Mouse (Mus musculus): ENCODE data around the gene Ly6g5b.

Ly6g5b gene

DNA sequence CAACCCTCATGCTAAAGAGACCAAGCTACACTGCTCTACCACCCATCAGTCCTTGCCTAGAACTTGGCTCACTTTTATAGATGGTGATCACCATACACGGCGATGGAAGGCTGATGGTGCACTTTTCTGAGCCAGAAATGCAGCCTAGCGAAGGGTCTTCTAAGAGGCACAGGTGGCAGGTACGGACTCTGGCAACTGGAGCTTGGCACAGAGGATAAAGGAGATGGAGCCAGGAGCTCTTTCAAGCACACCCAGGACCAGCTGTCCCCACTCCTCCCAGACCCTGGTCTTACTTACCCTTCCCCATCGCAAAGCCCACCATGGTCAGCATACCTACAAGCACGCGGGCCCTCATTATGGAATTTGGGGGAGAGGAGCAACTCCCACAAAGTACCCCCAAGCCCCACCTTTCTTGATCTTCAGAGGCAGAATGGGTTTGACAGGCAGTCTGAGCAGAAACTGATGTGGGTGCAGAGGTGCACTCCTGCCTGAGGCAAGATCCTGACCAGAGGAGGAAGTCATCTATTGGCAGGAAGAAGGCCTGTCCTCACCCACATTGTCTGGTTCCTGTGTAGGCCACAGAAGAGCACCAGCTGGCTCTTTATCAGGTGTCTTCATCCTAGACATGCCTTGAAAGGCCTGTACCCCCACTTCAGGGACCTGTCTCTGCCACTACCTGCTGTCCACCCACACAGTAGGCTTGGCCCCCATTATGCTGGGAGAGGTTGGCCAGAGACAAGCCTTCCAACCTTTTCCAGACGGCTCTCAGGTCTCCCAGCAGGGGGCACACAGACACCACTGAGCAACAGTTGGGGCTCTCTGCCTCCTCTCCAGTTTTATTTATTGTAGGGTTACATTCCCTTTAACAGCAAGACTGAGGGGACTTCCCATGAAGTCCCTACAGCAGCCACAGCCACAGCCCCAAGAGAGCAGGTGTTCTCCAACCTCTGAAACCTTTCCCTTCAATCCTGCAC, at the start of gene Ly6g5b:
TSS of gene Ly6g5b (minus strand) at position 383 of the 974 bp plus-strand sequence.
- peak; percentile 57 to 66 for DNase-seq

DNA sequence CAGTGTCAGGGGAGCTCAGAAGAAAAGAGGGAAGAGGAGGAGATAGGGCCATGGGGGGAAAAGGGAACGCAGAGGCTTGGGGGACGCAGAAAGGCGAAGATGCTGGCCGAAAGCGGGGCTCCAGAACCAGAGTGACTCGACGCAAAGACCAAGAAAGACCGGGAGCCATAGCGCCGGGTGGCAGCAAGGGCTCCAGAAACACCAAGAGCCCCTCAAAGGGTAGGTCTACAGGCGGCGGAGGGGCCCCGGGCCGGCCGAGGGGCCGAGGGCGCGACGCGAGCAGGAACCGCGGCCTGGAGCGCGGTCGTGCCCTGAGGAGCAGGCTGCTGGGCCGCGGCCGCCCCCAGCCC, 49.0 kb upstream of the Ly6g5b start:
- DNase-seq = no peak

DNA sequence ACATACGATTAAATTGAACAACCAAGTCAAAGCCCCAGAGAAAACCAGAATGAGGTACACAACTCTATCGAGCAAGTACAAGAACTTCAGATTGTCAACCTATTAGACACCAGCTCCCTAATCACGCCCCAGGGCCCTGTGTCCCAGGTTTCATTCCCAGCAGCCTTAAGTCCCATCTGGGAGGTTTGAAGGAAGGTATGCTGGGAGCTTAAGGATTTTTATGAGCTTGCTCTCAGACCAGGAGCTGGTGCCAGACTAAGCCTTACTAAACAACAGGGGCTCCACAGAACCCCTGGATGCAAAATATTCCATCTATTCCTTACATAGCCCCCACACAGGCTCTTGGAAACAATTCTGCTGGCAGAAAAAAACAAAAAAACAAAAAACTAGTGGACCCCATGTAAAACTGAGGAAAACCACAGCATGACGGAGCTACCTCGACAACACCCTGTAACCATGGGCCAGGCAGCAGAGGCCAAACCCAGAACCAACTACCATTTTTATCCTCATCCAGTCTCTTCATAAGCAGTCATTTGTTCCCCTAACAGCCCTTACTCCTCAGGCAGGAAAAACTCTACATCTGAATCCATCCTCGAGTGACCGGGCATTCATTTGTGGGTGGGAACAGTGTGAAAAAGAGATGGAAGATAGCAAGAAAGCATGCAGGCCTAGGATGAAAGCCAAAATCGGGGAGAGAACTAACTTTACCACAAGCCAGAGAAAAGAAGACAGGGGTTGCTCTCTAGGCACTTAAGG, 48.3 kb upstream of the Ly6g5b start:
- DNase-seq = peak in 1 of 2 experiments; percentile 33

DNA sequence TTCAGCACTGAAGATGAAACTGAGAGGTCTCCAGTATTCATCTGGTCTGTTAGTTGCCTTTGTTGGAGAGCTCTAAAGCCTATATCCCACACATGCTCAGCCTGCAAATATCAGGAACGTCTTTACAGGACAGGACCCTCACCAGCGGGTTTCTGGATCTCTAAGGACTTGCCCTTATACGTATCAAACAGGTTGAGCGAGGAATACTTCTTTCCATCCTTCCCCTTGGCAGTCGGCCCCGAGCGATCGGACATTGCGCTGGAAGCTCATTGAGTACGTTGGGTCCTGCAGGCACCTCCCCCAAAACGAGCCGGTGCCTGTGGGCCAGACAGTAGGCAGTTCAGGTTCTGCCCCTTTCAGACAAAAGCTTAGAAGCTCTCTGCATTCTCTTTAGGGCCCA, 47.5 kb upstream of the Ly6g5b start:
- DNase-seq = peak; percentile 50 to 59

DNA sequence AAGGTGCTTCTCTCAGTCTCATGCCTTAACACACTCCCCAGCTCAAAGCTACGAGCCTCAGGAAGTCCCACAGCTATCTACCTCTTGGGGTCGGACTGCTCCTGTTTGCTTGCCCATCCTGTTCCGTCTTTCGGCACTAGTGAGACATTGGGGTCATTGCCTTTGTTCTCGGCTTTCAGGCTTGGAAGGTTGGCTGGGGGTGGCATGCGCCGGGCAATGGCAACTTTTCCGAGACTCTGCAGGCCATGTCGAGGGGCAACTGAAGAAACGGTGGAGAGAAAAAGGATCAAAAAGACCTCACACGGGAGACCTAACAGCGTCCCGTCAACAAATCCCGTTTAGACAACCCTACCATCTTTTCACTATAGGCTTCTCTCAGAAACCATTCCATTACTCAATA, 46.9 kb upstream of the Ly6g5b start:
- peak in 1 of 2 experiments; percentile 5 for DNase-seq

DNA sequence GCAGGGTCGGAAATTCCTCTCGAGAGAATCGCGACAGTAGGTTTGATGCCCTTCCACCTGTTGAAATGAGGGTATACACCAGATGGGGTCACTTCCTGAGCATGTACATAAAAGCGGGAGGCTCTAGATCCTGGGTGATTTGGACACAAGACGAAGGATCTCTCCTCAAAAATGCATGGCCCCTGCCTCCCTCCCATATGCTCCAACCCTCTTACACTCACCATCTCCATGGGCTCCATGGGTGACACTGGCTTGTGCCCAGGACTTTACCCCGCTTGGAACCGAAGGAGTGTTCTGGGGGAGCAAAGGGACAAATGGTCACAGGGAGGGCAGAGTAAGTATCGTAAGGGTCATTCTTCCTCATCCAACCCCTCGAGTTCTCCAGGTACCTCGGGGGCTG, 46.2 kb upstream of the Ly6g5b start:
- no peak for DNase-seq

DNA sequence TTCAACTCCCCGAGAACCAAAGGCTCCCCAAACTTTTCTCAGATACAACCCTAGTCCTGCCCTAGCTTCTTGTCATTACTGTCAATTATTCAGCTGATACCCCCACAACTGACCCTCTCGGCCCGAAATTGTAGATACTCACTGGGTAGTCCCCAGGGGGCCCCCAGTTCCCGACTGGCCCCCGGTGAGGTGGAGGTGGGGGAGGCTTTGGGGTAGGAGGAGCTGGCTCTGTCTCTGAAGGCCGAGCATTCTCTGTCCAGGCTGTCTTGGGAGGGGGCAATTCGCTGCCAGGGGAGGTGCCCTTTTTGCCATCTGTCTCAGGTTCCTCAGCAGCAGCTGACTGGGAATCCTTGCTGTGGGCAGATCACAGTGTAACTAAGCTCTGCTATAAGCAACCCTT, 44.4 kb upstream of the Ly6g5b start:
- no peak for DNase-seq

DNA sequence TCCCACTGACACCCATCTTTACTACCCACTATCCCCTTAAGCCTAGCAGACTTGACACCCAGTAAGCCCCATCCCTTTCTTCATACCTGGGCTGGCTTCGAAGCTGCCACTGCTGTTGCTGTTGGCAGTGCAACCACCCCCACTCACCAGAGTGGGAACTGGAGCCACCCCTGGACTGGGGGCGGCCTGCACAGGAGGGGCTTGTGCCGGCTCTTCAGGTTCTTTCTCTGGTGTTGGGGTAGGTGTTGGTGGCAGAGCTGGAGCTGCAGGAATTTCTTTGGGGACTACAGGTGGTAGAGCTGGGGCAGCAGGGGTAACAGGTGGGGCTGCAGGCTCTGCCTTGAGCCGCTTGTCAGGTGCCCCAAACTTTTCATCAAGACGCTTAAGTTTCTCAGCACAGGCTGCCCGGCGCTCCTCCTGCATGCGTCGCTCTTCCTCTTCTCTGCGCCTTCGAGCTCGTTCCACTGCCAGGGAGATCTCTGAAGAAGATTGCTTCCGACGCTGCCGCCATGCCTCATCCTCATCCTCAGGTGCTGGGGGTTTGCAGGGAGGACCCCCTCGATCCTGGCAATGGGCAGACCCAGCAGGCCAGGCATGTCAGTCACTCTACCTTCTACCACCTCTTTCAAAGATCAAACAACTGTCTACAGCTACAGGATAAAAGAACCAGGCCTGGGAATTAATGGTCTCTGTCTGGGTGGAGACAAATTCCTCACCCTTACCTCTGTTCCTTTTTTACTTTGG, 43.8 kb upstream of the Ly6g5b start:
- DNase-seq = no peak

DNA sequence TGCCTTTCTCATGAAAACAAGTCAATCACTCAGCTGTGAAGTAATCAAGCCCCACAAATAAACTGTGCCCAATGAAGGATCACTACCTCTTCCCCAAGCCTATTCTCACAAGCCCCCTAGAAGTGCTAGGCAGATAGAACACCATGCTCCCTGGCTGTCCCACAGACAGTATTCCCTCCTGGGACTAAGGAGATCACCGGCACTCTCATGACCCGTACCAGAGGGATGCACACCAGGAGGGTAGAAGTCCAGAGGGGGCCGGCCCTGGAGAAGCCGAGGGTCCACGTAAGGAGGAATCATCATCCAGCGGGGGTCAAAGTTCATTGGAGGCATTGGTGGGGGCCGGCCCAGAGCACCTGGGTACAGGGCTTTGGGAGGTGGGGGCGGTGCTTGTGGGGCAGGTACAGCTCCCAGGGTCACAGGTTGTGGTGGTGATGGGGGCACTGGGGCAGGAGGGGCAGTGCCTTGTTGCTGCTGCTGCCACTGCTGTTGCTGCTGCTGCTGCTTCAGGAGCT, 42.5 kb upstream of the Ly6g5b start:
- peak in 1 of 2 experiments; percentile 37 for DNase-seq

DNA sequence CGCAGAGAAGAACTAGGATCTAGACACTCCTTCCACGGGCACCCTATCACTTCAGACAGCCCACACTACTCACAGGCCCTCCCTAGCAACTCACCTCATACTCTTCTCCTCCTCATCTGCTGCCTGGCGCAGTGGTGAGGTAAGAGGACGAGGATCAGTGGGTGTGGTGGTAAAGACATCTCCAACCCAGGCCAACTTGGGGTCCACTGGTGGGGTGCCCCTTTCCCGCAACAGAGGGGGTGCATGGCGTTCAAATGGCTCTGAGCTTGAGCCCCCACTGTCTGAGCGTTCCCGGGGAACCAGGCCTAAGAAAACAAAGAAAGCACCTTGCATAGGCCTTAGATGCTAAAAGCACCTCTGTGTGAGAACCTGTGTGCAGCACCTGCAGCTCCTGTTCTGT, 42.0 kb upstream of the Ly6g5b start:
- no peak for DNase-seq

DNA sequence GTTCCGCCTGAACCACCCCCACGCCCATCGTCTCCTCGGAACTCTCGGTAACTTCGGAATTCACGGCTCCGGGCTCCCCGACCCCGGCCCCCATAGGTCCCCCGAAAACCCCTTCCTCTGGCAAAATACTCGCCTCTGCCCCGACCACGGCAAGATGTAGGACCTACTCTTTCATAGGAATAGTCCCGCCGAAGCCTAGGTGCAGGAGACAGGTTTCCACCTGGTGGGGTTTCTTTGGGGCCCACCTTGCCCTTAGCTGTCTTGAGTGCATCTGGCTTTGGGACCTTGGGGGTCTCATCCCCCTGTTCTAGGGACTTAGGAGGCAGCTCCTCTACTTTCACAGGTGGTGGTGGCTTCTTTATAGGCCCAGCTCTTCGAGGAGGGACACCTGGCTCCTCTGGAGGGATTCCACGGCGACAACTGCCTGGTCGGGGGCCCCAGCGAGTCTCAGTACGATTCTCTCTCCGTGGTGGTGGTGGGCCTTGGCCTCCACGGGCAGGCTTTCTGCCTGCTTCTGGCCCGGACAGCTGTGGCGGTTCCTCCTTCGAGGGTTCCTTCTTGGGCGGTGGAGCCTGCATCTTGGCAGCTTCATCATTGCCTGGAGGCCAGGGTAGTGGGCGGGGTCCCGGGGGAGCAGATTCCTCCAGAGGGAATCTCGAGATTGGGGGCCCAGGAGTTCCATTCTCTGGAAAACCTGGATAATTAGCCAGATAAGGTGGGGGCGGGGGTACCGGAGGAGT, 41.4 kb upstream of the Ly6g5b start:
- DNase-seq = no peak

DNA sequence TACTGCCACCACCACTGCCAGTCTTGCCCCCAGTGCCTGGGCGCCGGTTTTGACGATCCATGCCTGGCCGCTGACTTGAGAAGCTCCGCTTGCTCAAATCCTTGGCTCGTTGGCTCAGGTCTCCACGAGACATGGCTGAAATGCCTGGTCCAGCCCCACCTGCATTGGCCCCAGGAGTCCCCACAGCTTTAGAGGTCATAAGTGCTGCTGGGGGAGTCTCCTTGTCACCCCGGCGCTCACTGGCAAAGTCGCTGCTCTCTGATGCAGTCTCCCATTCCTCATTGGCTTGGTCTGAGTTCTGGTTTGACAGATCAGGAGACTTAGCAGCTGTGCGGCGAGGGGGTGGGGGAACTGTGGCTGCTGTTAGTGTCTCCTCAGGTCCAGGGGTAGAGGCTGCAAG, 40.2 kb upstream of the Ly6g5b start:
- no peak for DNase-seq

DNA sequence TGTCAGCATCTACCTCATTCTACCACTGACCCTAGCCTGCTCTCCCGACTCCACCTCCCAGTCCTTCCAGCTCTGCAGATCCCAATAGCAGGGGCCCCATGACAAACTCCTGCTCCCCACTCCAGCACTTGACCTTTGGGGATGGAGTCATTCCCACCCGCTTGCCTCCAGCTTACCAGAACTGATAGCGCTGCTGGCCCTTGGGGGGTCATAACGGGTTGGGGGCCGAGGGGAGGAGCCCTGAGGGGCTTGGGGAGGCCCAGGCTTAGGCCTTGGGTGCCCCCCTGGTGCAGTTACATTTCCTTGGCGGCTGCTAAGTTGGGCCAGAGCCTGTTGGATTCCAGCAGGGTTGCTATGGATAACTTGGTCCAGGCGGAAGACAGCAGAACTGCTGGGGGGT, 39.4 kb upstream of the Ly6g5b start:
- no peak for DNase-seq

DNA sequence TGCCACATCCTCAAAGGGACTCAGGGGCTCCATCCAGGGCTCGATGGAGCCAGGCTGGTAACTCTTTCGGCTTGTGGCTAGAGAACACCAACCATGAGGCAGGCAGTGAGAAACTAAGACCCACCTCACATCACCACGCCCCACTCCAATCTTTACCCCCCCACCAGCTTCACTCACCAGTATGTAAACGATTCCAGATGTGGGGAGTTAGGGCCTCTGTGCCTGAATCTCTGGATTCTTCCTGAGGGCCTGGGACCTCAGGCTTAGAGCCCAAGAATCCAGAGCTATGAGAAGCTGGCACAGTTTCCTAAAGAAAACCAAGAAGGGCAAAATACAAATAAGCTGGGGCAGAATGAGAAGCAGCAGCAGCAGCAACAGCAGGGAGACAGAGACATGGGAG, 38.7 kb upstream of the Ly6g5b start:
- no peak for DNase-seq

DNA sequence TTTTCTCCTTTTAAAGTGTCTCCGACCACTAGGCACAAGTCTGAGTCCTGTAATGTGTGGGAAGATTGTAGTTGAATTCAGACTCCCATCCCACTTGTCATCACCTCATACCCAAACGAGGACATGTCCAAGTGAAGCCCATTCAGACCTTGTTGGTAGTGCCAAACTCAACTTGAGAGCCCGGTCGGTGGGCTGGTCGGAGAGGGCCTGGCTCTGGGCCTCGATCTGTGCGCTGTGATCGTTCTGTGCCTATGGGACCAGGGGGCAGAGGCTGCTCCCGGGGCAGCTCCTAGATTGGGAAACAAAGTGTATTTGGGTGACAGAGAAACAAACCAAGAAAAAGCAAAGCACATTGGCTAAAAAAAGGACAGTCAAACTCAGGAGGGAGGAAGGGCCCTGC, 37.8 kb upstream of the Ly6g5b start:
- no peak for DNase-seq

DNA sequence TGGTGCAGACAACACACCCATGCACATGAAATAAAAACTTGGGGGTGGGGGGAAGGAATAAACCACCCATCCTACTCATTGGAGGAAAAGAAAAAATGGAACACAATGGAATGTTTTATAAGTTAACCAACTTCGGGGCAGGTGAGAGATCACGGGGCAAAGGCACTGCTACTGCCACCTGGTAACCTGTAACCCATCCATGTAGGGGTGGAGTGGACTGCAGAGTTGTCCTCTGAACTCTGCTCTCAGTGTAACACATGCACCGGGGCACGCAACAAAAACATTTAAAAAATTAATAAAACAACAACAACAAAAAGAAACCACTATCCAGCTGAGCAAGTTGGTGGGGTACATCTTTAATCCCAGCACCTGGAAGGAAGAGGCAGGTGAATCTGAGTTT, 36.9 kb upstream of the Ly6g5b start:
- DNase-seq = no peak

DNA sequence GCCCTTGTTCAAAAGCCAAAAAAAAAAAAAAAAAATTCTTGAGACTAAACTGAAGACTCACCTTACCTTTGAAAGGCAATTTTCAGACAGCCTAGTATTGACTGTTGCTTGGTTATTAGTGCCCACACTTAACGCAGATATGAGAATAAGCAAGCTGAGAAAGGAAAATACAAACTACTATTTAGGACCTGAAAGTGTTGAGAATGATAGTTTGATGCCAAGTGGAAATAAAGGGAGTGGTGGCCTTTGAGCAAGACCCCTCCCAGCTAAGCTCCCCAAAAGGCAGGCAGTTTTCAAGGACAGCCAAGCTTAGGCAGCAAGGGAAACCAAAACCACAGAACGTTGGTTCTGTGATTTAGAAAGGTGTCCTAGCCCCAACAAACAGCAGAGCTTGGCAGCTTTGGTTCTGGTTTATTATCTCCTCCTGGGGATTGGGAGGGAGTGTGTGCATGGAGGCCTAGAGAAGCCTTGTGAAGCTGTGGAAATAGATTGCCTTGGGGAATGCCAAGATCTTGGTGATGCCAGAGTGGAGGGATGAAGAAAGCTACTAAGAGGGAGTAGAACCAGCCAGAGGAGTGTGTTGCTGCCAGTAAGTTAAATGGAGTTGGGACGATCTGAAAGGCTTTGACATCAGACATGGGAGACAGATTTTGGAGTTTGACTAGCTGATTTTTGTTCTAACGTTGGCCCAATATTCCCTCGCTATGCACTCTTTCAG, 32.9 kb upstream of the Ly6g5b start:
- DNase-seq = no peak

DNA sequence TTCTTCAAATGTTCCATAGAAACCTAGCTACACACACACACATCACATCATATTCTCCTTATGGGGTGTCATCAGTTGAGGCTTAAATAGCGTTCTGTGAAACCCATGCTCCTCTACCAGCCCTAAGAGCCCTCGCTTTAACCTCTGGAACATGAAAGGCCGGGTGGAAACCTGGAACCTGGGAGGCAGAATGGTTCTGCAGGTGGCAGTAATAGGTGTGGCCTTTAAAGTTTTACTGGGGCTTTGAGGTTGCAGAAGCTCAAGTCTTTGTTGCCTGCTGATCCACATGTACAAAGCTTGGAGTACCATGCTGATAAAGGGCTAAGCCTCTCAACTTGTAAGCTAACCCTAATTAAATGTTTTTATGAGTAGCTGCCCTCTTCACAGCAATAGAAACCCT, 32.1 kb upstream of the Ly6g5b start:
- DNase-seq = no peak

DNA sequence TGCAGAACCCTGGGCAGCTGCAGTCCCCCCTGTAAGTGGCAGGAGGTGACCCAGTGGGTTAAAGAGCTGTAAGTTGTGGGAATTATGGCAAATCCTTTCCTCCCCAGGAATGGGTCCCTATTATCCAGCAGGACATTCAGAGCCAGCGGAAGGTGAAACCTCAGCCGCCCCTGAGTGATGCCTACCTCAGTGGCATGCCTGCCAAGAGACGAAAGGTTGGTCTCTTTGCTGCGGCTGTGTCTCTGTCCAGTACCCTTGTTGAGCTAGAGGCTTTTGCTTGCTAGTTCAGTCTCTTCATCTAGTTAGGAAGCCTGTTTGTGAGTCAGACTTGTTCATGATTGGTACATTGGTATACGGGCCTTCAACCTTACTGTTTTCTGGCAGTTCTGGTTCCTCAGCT, 30.9 kb upstream of the Ly6g5b start:
- no peak for DNase-seq

DNA sequence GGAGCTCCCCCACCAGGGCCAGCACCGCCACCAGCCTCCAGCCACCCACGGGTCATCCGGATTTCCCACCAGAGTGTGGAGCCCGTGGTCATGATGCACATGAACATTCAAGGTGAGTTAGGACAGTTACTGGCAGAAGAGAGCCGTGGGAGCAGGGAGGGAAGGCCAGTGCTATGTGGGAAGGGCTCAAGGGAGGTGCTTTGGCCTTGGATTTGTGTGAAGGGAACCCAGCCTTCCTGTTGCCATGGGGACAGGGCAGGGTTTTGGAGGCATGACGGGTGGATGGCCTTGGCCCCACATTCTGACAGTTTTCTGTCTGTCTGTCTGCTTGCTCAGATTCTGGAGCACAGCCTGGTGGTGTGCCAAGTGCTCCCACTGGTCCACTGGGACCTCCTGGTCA, 26.7 kb upstream of the Ly6g5b start:
- DNase-seq = no peak

DNA sequence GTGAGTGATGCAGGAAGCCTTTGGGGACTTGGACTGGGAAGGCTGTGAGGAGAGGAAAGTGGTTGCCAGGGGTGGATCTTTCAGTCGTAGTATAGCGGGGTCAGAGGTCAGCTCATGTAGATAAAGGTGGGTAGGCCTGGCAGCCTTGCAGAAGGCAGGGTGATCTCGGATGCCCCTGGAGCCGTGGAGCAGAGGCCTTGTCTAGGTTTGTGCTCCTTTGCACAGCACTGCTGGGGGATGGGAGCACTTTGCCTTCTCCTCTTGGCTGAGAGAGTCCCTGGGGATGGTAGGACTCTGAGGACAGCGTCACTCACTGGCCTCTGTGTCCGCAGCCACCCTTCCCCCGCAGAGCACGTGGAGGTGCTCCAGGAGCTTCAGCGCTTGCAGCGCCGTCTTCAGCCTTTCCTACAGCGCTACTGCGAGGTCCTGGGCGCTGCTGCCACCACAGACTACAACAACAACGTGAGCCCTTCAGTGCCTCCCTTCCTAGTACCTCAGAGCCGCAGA, 25.3 kb upstream of the Ly6g5b start:
- DNase-seq = no peak

DNA sequence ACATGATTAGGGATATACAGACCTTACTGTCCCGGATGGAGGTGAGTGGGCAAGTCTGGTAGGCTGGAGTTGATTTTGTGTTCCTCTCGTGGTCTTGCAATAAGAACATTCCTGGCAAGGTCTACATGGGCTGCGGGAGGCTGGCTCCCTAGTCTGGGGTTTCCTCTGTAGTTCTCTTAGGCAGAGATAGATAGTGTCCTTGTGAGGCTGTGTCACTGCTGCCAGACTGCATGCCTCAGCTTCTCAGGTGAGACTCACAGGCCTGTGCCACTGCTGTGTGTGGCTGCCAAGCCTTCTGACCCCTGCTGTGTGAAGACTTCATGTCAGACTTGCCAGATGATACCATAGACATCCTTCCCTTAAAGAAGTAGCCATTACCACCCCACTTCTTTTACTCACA, 24.0 kb upstream of the Ly6g5b start:
- no peak for DNase-seq

Data from kidney, postnatal 4 days (tissue).